Mouse (Mus musculus): ENCODE data around the gene Zfp341.

The Zfp341 gene

DNA sequence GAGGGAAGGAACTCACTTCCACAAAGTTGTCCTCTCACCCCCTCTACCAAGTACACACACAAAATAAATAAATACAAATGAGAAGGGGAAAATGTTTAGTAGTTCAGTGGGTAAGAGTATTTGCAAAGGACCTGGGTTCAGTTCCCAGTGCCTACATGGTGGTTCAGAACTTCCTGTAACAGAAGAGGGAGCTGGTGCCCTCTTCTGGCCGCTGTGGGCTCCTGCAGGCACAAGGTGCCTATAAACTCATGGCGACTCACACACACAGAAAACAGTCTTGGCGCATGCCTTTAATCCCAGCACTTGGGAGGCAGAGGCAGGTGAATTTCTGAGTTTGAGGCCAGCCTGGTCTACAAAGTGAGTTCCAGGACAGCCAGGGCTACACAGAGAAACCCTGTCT is 25.4 kb downstream of the Zfp341 start:
- DNase-seq, result no peak

DNA sequence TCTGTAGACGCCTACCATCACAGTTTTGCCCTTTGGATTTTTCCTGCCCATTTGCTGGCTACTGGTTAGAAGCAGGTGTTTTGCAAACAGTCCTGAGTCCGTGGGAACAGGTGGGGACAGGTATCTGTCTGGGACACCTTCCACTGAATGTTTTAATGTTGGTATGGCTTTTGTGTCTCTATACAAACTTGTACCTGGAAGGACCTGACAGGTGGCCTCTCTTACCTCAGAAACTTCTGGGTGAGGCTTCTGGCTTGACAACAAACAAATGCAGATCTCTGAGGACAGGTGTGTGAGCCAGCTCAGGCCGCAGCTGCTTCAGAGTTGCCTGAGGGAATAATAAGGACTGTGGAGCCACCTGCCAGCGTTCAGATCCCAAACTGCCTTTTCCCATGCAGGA is 26.0 kb downstream of the Zfp341 start:
- no peak for DNase-seq

DNA sequence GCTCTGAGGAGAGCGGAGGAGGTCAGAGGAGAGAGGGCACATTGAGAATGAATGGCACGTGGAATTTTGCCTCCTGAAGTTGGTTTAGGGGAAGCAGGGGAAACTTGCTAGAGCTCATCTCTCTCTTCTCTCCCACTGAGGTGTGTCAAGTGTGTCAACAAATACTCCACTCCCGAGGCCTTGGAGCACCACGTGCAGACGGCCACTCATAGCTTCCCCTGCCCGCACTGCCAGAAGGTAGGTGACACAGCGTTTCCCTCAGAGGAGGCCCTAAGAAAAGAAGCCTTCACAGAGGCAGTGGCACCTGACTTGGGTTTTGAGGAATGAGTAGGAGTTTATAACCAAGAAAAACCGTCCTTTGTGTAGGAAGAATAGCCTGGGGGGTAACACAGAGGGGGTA is 28.1 kb downstream of the Zfp341 start:
- DNase-seq, result peak; percentile 46

DNA sequence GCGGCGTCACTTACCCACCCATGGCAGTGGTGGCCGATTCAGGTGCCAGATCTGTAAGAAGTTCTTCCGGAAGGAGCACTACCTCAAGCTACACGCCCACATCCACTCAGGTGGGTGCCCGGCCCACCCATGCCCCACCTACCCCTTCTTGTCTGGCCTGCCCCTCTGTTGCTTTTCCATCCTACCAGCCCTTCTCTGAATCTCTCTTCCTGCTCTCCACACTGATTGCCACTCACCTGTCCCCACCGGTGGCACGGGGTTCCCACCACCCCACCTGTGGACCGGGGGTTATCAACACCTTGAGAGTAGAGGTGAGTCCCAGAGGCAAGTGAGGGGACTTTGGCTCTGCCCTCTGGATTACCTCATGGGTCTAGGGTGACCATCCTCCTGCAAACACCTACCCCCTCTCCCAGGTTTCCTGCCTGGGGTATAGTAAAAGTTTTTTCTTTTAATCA is 28.9 kb downstream of the Zfp341 start:
- DNase-seq, result peak; percentile 41

DNA sequence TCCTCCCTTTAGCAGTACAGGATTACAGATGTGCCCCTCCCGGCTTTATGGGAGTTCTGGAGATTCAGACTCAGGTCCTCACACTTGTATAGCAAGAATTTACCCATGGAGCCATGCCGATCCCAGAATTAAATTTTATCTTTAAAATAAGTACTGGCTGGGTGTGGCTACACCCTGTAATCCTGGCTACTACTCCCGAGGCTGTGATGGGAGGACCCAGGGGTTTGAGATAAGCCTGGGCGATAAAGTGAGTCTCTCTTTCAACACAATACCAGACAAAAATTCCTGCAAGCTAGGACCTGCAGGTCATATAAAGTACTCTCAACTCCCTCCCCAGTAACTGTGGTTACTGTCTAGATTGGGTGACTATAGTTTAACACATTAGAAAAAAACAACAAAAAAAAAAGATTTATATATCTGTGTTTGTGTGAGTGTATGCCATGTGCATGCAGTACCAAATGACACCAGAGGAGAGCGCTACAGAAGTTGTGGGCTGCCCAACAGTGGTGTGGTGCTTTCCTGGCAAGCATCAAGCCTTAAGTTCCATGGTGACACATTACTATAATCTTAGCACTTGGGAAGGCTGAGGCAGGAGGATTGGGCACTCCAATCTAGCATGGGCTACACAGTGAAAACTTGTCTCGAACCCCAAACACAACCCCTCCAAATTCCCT is 29.8 kb downstream of the Zfp341 start:
- DNase-seq, result no peak

DNA sequence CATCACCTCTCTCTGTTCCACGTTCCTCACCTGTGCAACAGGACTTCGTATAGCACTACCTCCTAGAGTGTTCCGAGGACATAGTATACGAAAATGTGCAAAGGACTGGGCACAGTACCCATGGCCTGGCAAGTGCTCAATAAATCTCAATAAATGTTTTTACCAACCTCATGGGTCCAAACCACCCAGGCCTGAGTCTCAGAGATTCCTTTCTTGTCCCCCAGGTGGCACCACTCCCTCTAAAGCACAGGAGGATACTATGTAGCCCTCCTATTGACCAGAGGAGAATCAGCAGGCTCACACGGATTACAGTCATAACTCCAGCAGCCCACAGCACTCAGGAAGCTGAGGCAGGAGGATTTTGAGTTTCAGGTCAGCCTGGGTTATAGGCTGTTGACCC is 33.5 kb downstream of the Zfp341 start:
- peak; percentile 54 for DNase-seq

DNA sequence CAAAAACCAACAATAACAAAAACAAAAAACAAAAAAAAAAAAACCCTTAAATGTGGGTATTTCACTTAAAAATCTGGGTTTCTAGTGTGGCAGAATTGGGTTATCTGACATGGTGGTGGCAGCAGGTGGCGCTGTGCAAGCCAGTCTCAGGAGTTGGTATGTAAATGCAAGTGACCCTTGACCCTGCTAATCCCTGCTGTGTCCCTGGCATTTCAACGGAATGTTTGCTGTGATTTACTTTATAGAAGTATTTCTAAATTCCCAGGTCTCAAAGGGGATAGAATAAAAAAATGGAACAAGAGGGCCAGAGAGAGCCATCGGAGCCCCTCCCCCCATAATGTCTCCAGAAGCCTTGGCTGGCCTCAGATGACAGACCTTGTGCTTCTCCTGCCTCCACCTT is 35.0 kb downstream of the Zfp341 start:
- peak; percentile 25 for DNase-seq

DNA sequence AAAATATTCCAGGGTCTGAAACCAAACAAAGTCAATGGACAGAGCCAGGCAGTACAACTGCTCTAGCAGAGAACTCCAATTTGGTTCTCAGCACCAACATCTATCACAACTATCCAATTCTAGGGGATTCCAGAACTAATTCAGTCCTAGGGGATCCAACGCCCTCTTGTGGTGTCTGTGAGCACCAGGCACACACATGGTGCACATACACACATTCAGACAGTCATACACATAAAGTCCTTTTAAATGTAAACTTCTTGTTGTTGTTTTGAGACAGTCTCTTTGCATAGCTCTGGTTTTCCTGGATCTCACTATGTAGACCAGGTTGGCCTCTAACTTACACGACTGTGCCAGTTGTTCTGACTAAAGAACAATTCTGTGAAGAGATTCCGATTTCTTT is 37.3 kb downstream of the Zfp341 start:
- no peak for DNase-seq

DNA sequence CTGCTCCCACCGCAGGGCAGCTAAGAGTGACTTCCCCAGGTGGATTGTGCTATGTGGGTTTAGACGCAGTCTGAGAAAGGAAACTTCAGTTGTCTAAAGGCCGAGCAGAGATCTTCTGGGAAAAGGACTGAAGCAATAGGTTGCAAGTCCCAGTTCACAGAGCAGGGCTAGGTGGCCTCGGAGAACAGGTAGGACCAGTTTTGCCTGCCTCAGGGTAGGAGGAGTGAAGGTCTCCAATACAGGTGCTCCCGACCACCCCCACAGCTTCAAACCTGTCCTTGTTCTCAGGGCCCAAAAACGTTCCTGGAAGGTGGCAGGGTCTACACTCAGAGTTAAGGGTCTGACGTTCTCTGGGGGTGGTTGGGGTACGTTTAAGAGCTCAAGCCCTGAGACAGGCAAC is 38.3 kb downstream of the Zfp341 start, which contains the start of gene Chmp4b:
Chmp4b (plus strand) TSS at position 343 of the 400 bp plus-strand sequence.
- peak; percentile 54 for DNase-seq

DNA sequence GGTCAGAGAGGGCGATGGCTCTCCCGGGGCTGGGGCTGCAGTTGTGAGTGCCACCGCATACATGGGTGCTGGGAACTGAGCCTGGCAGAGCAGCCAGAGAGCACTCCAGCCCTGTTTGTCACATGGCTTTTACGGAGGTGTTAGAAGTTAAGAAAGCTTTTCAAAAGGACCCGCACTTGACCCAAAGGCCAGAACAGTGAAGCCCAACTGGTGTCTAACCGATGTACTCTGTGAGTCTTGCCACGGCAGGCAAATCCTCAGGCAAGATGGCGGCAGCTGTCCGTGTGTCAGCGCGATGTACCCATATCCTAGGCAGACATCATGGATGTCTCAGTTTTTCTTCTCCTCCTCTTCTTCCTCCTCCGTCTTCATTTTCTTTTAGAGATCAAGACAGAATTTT is 41.9 kb downstream of the Zfp341 start:
- DNase-seq, result no peak

DNA sequence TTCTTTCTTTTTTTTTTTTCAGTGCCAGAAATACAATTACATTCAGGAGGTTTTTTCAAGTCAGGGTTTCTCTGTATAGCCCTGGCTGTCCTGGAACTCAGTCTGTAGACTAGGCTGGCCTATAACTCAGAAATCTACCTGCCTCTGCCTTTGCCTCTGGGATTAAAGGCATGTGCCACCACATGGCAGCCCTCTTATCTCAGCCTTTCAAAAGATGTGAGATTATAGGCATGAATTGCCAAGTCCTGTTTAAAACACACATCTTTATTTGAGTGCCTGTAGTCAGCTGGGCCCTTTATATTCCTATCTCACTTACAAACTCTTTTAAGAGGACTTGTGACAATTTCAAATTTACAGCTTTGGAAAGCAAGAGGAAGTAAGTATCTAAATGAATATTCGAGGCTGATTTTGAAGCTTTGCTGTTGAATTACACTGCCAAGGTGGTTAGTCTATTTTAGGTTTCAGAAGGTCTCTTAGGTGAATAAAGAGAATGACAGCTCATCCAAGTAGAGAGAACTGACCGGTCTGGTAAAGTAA is 42.8 kb downstream of the Zfp341 start:
- DNase-seq, result no peak

DNA sequence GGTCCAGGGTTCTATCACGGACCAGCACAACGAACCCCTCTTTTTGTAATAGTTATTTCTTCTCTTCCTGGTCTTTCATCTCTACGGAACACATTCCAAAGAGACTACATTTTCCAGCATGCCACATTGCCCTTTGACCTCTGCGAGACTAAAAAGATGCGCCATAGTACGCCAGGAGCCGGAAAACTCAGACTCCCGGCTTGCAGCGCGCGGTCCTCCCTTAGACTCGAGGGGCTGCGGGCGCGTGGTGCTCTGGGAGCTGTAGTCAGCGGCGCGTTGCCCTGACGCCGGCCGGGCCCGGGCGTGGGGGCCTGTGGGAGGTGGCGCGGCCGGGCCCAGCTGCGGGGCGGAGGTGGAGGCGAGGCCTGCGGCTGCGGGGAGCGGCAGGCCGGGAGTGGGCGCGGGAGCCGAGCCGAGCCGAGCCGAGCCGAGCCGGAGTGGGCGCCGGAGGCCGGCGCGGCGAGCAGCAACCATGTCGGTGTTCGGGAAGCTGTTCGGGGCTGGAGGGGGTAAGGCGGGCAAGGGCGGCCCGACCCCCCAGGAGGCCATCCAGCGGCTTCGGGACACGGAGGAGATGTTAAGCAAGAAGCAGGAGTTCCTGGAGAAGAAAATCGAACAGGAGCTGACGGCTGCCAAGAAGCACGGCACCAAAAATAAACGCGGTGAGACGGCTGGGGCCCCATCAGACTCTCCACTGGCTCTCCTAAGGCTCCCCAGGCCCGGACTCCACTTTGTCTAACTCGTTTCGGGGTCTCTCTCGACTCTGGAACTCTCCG is 43.8 kb downstream of the Zfp341 start:
- DNase-seq, result peak; percentile 99

DNA sequence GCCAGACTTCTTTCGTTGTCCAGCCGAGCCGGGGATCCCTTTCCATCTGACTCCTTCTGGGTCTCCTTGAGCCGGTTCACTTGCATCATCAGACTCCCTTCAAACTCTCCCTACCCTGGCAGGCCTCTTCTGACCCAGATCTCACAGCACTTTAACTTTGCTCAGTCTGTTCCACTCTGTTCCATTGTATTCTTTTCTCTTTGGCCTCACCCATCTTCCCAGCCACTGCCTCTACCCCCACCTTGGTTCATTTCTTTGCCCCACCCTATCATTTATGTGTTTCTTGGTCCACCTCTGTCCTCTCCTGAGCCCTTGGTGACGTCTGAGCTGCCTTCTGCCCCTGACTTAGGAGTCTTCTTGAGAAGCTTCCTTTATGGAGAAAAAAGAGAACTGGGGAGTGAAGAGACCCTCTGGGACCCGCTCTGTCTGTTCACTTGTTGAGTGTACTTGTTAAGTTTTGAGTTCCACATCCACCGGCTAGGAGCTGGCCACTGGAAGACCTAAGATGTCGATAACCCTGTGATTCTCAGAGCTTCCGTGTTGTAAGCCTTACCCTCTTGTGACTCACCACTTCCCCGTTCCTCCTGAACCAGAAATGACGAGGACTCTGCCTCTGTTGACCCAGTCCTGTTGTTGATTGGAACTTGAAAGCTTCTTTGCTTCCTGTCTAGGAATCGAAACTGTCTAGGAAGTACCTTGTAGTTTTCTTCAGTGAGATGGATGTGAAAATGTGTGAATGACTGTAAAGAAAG is 44.6 kb downstream of the Zfp341 start:
- DNase-seq, result peak; percentile 64

DNA sequence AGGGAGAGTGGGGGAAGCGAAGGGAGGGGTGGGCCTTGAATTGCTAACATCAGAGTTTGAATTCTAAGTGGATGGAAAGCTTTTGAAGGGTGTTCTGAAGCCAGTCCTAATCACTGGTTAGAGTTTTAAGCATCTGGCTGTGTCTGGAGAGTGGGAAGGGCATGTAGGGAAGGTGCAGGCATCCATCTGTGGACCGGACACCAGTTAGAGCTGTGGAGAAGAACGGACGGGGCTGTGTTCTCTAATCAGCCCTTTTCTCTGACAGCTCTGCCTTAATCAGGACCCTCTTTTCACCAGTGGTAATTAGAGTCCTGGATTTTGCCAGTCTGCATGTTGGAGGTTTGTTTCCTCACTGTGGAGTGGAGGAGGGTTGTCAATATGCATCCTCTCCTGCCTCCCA is 46.0 kb downstream of the Zfp341 start:
- DNase-seq, result no peak

DNA sequence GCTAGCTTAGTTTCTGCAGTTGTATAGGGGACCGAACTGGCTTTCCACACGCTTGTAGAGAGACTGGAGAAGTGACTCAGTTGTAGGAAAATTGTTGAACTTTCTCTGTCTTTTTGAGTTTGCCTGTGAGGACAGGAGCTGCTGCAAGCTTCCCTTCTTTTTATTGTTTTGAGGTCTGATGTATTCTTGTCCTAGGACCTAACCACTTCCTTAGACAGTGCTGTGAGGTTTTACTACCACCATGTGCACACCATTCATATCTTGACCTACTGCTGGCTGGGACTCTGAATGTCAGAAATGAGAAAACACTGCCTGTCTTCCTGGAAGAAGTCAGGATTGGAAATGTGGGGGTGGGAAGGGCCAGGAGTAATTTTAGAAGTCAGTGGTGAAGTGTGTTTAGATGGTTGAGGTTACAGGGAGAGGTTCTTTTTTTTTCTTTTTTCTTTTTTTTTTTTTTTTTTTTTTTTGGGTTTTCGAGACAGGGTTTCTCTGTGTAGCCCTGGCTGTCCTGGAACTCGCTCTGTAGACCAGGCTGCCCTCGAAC is 46.5 kb downstream of the Zfp341 start:
- no peak for DNase-seq

DNA sequence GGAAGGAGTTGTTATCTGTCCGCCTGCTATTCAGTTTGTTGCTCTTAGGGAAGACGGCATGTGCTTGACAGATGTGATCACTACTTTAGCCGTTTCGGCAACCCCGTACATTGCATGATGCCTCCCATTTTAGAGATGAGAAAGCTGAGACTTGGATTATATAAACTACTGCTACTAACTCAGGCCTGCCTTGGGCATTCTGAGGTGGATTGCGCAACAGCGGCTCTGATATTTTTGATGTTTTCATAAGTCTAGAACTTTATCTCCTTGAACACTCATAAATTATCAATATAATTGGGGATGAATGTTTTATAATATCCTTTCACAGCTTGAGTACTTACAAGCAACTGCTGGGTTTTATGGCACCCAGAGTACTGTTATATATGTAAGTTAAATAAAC is 55.6 kb downstream of the Zfp341 start:
- DNase-seq, result no peak

DNA sequence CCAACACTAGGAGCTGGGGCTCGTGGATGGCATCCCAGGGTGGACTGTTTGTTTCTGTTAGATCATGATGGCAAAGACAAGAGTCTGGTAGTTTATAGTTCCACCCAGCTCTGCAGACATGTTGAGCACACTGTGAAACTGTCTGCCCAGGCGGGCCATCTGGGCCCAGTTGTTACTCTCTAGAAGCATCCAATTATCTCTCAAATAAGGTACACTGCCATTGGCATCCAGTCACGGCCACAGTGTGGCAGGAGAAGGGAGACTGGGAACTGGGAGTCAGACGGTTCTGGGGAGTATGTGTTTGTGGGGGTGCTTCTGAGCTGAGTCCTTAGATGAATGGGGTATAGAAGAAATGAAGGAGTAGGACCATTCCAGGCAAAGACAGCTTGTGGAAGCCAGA is 57.0 kb downstream of the Zfp341 start:
- no peak for DNase-seq

DNA sequence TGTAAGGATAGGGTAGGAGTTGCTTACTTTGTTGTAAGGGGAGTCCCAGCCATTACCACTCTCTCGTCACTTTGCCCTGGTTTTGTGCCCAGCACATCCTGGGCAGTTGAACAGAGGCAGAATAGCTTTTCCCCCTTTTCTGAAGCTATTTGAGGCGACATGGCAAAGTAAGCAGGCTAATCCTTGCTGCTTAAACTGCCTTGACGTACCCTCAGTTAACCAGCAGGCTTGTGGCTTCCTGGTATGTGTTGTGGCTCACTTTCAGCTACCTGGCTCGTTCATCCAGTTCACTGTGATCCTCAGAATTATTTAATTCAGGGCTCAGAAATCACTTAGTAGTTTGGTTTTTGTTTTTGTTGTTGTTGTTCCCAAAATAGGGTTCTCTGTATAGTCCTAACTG is 57.6 kb downstream of the Zfp341 start:
- no peak for DNase-seq

DNA sequence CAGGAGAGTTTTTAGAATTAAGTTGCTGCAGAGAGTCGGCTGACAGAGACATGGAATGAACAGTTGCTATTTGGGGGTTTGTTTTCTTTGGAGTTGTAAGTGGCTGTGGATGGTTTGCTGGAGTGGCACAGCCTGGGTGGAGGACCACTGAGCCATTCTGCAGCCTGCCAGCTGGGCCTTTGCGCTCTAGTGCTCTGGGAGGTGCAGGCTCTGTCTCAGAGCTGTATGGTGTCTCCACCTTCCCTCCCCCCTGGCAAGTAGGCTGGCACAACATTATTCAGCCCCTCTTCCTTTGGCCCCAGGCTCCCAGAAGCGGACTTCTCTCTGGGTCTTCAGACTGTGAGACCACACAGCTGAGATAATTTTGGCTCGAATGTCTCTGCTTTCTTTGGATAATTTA is 60.9 kb downstream of the Zfp341 start:
- DNase-seq, result no peak

DNA sequence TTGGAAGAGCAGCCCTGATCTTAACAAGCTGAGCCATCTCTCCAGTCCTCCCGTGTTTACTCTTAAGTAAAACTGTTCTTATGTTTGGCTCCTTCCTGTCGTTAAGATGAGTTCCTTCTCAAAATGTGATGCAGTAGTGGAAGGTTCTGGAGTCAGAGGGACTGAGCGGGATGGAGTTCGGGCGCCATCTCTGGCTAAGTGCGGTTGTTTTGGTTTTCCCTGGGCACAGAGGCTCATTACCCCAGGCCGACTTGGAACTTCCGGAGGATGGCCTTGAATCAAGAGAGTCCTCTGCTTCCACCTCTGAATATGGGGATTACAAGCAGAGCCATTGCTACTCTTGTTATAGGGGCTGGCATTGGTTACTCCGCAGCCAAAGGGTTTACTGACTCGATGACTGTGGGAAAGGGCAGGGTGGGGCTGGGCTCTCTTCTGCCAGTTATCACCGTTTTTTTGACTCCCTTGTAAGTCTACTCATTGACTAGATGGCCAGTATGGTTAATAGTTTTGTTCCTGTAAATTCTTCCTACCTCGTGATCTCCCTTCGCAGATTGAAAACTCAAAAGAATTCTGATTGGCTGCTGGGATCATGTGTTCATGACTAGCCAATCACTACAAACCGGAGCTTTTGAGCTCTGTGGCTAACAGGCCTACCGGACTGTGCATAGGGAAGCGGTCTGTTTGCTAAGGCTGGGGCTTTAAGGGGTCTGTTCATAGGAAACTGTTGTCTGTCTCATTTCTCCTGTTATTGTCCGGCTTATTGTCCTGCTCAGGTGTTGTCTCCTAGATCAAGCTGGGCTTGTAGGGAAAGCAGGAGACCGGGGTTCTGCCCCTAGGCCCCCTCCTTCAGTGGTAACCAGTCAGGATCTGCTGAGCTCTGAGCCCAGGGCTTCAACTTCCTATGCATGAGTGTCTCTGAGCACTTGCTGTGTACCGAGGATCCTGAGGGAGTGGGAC is 63.8 kb downstream of the Zfp341 start:
- peak; percentile 80 for DNase-seq

DNA sequence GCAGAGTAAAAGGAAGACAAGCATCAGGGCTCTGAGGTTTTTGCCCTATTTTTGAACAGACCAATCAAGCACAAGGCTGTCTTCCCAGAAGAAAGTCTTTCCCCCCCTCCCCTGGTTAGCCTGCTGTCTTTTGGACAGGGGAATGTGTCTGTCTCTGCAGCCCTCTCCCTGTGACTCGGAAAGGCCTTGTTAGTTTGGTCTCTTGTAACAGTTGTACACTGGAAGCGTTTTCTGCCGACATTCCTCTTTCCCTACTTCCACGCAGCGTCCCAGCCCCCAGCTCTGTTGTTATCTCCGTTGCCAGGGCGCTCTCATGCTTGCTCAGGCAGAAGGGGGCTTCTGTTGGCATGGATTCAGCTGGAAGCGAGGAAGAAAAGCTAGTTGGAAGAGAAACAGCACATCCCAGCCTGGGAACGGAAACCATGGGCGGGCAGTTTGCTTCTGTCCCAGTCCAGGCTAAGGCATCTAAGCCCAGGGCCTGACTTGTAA is 64.6 kb downstream of the Zfp341 start:
- peak; percentile 90 for DNase-seq

DNA sequence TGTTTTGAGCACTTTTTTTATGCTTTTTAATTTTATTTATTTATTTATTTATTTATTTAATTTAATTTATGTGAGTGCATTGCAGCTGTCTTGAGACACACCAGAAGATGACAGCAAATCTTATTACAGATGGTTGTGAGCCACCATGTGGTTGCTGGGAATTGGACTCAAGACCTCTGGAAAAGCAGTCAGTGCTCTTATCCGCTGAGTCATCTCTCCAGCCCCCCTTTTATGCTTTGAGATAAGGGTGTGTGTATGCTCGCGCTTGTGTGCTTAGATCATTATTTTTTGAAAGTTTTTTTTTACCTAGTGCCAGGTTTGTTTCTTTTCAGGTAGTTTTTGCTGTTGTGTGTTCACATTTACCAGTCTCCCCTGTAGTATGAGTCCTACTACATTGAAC is 65.9 kb downstream of the Zfp341 start:
- DNase-seq, result no peak

Measured in lung, postnatal 10 days (tissue).